Mouse (Mus musculus) ES-E14 (cell line): Measurements from ENCODE around the gene Rfx7. TPM values are rescaled to one million over a fixed set of nuclear protein-coding genes. Genes with fewer than 3 reads are reported as not detected.

Source experiments
- DNase-seq: peaks from one replicate; pipeline ENCODE4 v3.0.0-alpha.2; 2013; ENCODE audit warnings: low read depth, low spot score
- H3K27ac ChIP-seq: 2 replicates; pipeline ENCODE4 v1.5.1; 2012; ENCODE audit warnings: low read depth, mild to moderate bottlenecking, low read length, moderate library complexity, mixed read lengths; ENCODE audit not compliant: poor library complexity, insufficient read depth, severe bottlenecking
- H3K36me3 ChIP-seq: 2 replicates; pipeline ENCODE4 v1.6.1; 2012; ENCODE audit warnings: mild to moderate bottlenecking, low read length, moderate library complexity, mixed read lengths; ENCODE audit not compliant: control insufficient read depth, poor library complexity, insufficient read depth, severe bottlenecking
- H3K4me1 ChIP-seq, 2 experiments: fragments of 150-350 bp in 1 of 2; sonication (generic) in 1 of 2; 2 replicates each; pipeline ENCODE4 v1.6.1; 2012; ENCODE audit warnings: low read length in 2 of 2, mild to moderate bottlenecking in 1 of 2, mixed read lengths in 1 of 2; ENCODE audit not compliant: control insufficient read depth in 2 of 2, insufficient read depth in 2 of 2, poor library complexity in 1 of 2
- H3K4me3 ChIP-seq, 2 experiments: fragments of 150-350 bp in 1 of 2; sonication (generic) in 1 of 2; 2 replicates each; pipeline ENCODE4 v1.5.1; 2012; ENCODE audit warnings: low read length in 2 of 2, low read depth in 1 of 2, mild to moderate bottlenecking in 1 of 2, mixed read lengths in 1 of 2; ENCODE audit not compliant: insufficient read depth in 1 of 2, poor library complexity in 1 of 2, severe bottlenecking in 1 of 2
- H3K9ac ChIP-seq: 2 replicates; pipeline ENCODE4 v1.6.1; 2012; ENCODE audit warnings: low read depth, mild to moderate bottlenecking, low read length, mixed read lengths; ENCODE audit not compliant: poor library complexity, insufficient read depth, severe bottlenecking
- H3K9me3 ChIP-seq: fragments of 150-350 bp; sonication (generic); 2 replicates; pipeline ENCODE4 v1.6.1; 2012; ENCODE audit warnings: low read depth, mild to moderate bottlenecking, low read length; ENCODE audit not compliant: control insufficient read depth, insufficient read depth
- CHD2 ChIP-seq: IDR thresholded peaks from 2 replicates; pipeline ENCODE4 v1.6.1; 2014; ENCODE audit warnings: mild to moderate bottlenecking, low read depth, low read length, inconsistent platforms
- HCFC1 ChIP-seq: IDR thresholded peaks from 2 replicates; pipeline ENCODE4 v1.6.1; 2012; ENCODE audit warnings: low read length, inconsistent platforms, borderline replicate concordance; ENCODE audit not compliant: insufficient read depth
- MAFK ChIP-seq: IDR thresholded peaks from 2 replicates; pipeline ENCODE4 v1.6.1; 2014; ENCODE audit warnings: mild to moderate bottlenecking, low read depth, low read length, inconsistent platforms; ENCODE audit not compliant: insufficient read depth
- ZC3H11A ChIP-seq: IDR thresholded peaks from 2 replicates; pipeline ENCODE4 v1.6.1; 2012; ENCODE audit warnings: low read depth, mild to moderate bottlenecking, inconsistent platforms, low read length, borderline replicate concordance
- ZNF384 ChIP-seq: IDR thresholded peaks from 2 replicates; pipeline ENCODE4 v1.6.1; 2012; ENCODE audit warnings: low read depth, low read length, inconsistent platforms
- in situ Hi-C, 2 experiments: fragments of 600-800 bp; cut with MboI; formaldehyde crosslinking; loops; one replicate each; pipeline ENCODE4 v1.15.1; 2025; ENCODE audit warnings: low sequenced_read_pairs in 2 of 2, inconsistent platforms in 1 of 2; ENCODE audit not compliant: unreplicated experiment in 2 of 2
- total RNA-seq: library from RNA; depleted of rRNA; stranded (reverse); fragments of 300-350 nt; gene quantifications from 2 replicates; pipeline ENCODE4 v1.2.3, GENCODE M21; 2012

The Rfx7 gene
- total RNA-seq, 1 experiment, result 19.9 TPM

- DNase-seq, result no peak
Observed at GRCm38 (mm10) chr9:72643651-72644417, 111.8 kb downstream of the Rfx7 start.

DNA sequence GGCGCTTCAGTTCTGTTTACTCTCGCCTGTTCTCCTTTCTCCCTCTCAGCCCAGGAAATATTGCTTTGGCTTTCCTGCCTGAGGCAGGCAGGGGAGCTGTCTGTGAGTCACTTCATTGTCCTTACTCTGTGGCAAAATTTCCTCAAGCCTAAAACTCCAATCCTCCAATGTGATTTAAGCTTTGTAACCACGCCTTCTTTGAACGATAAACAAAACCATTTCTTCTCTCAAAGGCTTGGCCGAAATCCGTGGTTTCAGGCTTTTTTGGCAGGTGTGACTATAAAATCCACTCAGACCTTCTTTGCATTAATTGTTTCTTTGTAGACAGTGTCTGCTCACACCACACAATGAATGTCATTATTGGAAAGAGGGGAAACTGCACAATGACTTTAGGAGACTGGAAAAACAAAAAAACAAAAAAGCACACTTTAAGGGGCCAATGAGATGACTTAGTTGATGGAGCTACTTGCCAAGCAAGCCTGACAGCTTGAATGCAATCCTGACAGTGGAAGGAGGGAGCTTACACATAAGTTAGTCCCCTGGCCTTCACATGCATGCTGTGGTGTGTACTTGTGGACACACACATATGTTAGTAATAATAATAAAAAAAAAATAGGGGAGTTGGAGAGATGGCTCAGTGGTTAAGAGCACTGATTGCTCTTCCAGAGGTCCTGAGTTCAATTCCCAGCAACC lies 112.5 kb downstream of the Rfx7 start:
- in situ Hi-C loops, result no loop called here
- H3K4me1 ChIP-seq, result peaks cover 9 to 14% of the 10 kb centered on the region in 2 experiments
- H3K9me3 ChIP-seq, result no peaks in the 10 kb centered on the region
- peak overlapping the region; percentile 34; the same call in 1 of the 2 replicates for H3K27ac ChIP-seq
- no peak for TF ChIP-seq ZC3H11A
- no peak for TF ChIP-seq HCFC1
- no peak for TF ChIP-seq MAFK
- no peak for TF ChIP-seq ZNF384
- no peak for TF ChIP-seq CHD2
- no peaks in the 10 kb centered on the region for H3K36me3 ChIP-seq
- no peak overlapping the region for H3K9ac ChIP-seq
- no peak for DNase-seq
- no peak overlapping the region for H3K4me3 ChIP-seq

More at GRCm38 (mm10) chr9:72643651-72644417, 111.8 kb downstream of the Rfx7 start:
- peaks cover 13 to 14% of the 10 kb centered on the region in 2 experiments for H3K4me1 ChIP-seq
- peak overlapping the region; percentile 34; the same call in 1 of the 2 replicates for H3K27ac ChIP-seq
- TF ChIP-seq HCFC1, result no peak
- no peak for TF ChIP-seq ZNF384
- no peak for TF ChIP-seq MAFK
- TF ChIP-seq ZC3H11A, result no peak
- TF ChIP-seq CHD2, result no peak
- no peaks in the 10 kb centered on the region for H3K9me3 ChIP-seq
- no peaks in the 10 kb centered on the region for H3K36me3 ChIP-seq
- in situ Hi-C loops, result no loop called here
- no peak overlapping the region; the same call in 1 of the 2 replicates for H3K9ac ChIP-seq
- H3K4me3 ChIP-seq, result no peak overlapping the region

- Histone ChIP-seq H3K4me3 (no peak overlapping the region), H3K9ac (no peak overlapping the region), H3K9me3 (no peaks in the 10 kb centered on the region), H3K27ac (no peak overlapping the region), H3K4me1 (peaks cover 0 to 14% of the 10 kb centered on the region in 2 experiments; a peak in 2 of 4 replicates), H3K36me3 (no peaks in the 10 kb centered on the region)
- in situ Hi-C loops, result no loop called here
- DNase-seq, result no peak
- TF ChIP-seq HCFC1 (no peak), ZNF384 (no peak), ZC3H11A (no peak), CHD2 (no peak), MAFK (no peak)
Observed at GRCm38 (mm10) chr9:72649781-72650180, 117.7 kb downstream of the Rfx7 start.

DNA sequence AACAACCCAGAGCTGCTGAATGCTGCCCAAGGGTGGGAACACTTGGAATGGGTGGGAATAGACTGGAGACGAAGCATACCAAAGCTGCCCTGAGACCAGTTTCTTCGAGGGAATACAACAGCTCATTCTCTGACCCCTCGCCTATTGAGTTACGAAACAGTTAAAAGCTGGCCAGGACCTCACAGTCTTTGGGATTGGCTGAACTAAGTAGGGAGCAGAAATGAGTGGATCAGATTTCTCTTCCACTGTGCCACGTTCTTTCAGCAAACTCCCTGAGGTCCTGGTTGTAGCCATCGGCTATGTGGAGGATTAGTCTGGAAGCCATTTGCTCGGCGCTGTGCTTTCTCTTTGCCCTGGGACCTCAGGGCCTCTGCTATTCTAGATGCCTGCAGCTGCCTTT lies 120.9 kb downstream of the Rfx7 start:
- no peak for TF ChIP-seq ZC3H11A
- TF ChIP-seq HCFC1, result no peak
- no peak for TF ChIP-seq CHD2
- TF ChIP-seq MAFK, result no peak
- no peak for TF ChIP-seq ZNF384
- H3K9ac ChIP-seq, result no peak overlapping the region
- no peaks in the 10 kb centered on the region for H3K36me3 ChIP-seq
- in situ Hi-C loops, result no loop called here
- DNase-seq, result no peak
- no peak overlapping the region for H3K4me3 ChIP-seq
- H3K9me3 ChIP-seq, result no peaks in the 10 kb centered on the region
- H3K27ac ChIP-seq, result no peak overlapping the region
- H3K4me1 ChIP-seq, result peaks cover 2 to 33% of the 10 kb centered on the region in 2 experiments; a peak in 3 of 4 replicates
